Mouse (Mus musculus): ENCODE measurements at regions not wholly inside any gene's neighbourhood (a gene's known extent, or its start where the extent isn't known, plus 50 kb on each side); places are given as distances from the start of the nearest gene placed in this dataset.

- ATAC-seq (ENCODE audit: low FRiP score, low TSS enrichment) (no peak), DNase-seq (ENCODE audit: low spot score) (no peak)
- no peaks in the 10 kb centered on the region for H3K4me1 ChIP-seq (replicated peaks; ENCODE audit: control insufficient read depth, insufficient read depth)
- no peaks in the 10 kb centered on the region for H3K9me3 ChIP-seq (ENCODE audit: control insufficient read depth, low read length)
- H3K9ac ChIP-seq (ENCODE audit: low read length), result no peak overlapping the region
- H3K27ac ChIP-seq (replicated peaks), result no peak overlapping the region
- H3K36me3 ChIP-seq (ENCODE audit: control insufficient read depth, insufficient read depth, low read length), result no peaks in the 10 kb centered on the region
- H3K27me3 ChIP-seq (ENCODE audit: control insufficient read depth, insufficient read depth, low read length), result no peaks in the 10 kb centered on the region
- H3K4me3 ChIP-seq (ENCODE audit: low read depth, low read length), result no peak overlapping the region
- H3K4me2 ChIP-seq (replicated peaks; ENCODE audit: low read depth), result no peak overlapping the region
- TF ChIP-seq CTCF (IDR thresholded peaks at IDR 0.05; ENCODE audit: low read depth), result no peak
- no peak for TF ChIP-seq EP300 (optimal IDR thresholded peaks at IDR 0.05)
- 15% methylated on average over 4 of the region's 4 CpGs for WGBS
These were observed 88.4 kb downstream of the Cmpk2 start for GRCm38 (mm10) chr12:26557411-26557810.

GRCm38 (mm10) chr12:26551168-26551926 is 82.3 kb downstream of the Cmpk2 start:
- Histone ChIP-seq H3K27ac (replicated peaks) (no peak overlapping the region), H3K9ac (ENCODE audit: low read length) (no peak overlapping the region), H3K9me3 (ENCODE audit: control insufficient read depth, low read length) (no peaks in the 10 kb centered on the region), H3K27me3 (ENCODE audit: control insufficient read depth, insufficient read depth, low read length) (no peaks in the 10 kb centered on the region), H3K4me1 (replicated peaks; ENCODE audit: control insufficient read depth, insufficient read depth) (no peaks in the 10 kb centered on the region), H3K4me3 (ENCODE audit: low read depth, low read length) (no peak overlapping the region), H3K36me3 (ENCODE audit: control insufficient read depth, insufficient read depth, low read length) (no peaks in the 10 kb centered on the region), H3K4me2 (replicated peaks; ENCODE audit: low read depth) (no peak overlapping the region)
- TF ChIP-seq CTCF (IDR thresholded peaks at IDR 0.05; ENCODE audit: low read depth) (no peak), EP300 (optimal IDR thresholded peaks at IDR 0.05) (no peak)
- ATAC-seq (ENCODE audit: low FRiP score, low TSS enrichment) (no peak), DNase-seq (ENCODE audit: low spot score) (no peak)
- WGBS, result 67% methylated on average over 10 of the region's 10 CpGs

GRCm38 (mm10) chr12:26547466-26547865 is 78.5 kb downstream of the Cmpk2 start:
- Histone ChIP-seq H3K9me3 (ENCODE audit: control insufficient read depth, low read length) (no peaks in the 10 kb centered on the region), H3K27me3 (ENCODE audit: control insufficient read depth, insufficient read depth, low read length) (no peaks in the 10 kb centered on the region), H3K4me1 (replicated peaks; ENCODE audit: control insufficient read depth, insufficient read depth) (no peaks in the 10 kb centered on the region), H3K4me2 (replicated peaks; ENCODE audit: low read depth) (no peak overlapping the region), H3K27ac (replicated peaks) (no peak overlapping the region), H3K9ac (ENCODE audit: low read length) (no peak overlapping the region), H3K4me3 (ENCODE audit: low read depth, low read length) (no peak overlapping the region), H3K36me3 (ENCODE audit: control insufficient read depth, insufficient read depth, low read length) (no peaks in the 10 kb centered on the region)
- TF ChIP-seq CTCF (IDR thresholded peaks at IDR 0.05; ENCODE audit: low read depth), result no peak
- no peak for TF ChIP-seq EP300 (optimal IDR thresholded peaks at IDR 0.05)
- DNase-seq (ENCODE audit: low spot score) (peak; percentile 23), ATAC-seq (ENCODE audit: low FRiP score, low TSS enrichment) (0 out of 2 replicates have a peak, but pooled peaks have one; percentile 15)
- WGBS, result 9% methylated on average over 1 of the region's 1 CpGs

- DNase-seq (ENCODE audit: low spot score) (no peak), ATAC-seq (ENCODE audit: low FRiP score, low TSS enrichment) (no peak)
- no peak for TF ChIP-seq CTCF (IDR thresholded peaks at IDR 0.05; ENCODE audit: low read depth)
- TF ChIP-seq EP300 (optimal IDR thresholded peaks at IDR 0.05), result no peak
- Histone ChIP-seq H3K9ac (ENCODE audit: low read length) (no peak overlapping the region), H3K36me3 (ENCODE audit: control insufficient read depth, insufficient read depth, low read length) (no peaks in the 10 kb centered on the region), H3K27me3 (ENCODE audit: control insufficient read depth, insufficient read depth, low read length) (no peaks in the 10 kb centered on the region), H3K4me2 (replicated peaks; ENCODE audit: low read depth) (no peak overlapping the region), H3K9me3 (ENCODE audit: control insufficient read depth, low read length) (no peaks in the 10 kb centered on the region), H3K4me3 (ENCODE audit: low read depth, low read length) (no peak overlapping the region), H3K4me1 (replicated peaks; ENCODE audit: control insufficient read depth, insufficient read depth) (no peaks in the 10 kb centered on the region), H3K27ac (replicated peaks) (no peak overlapping the region)
- WGBS, result 60% methylated on average over 6 of the region's 6 CpGs
These were observed 77.4 kb downstream of the Cmpk2 start for GRCm38 (mm10) chr12:26546361-26546760.

GRCm38 (mm10) chr12:26543463-26543862 is 74.5 kb downstream of the Cmpk2 start:
- no peak overlapping the region for H3K9ac ChIP-seq (ENCODE audit: low read length)
- H3K4me2 ChIP-seq (replicated peaks; ENCODE audit: low read depth), result no peak overlapping the region
- no peaks in the 10 kb centered on the region for H3K4me1 ChIP-seq (replicated peaks; ENCODE audit: control insufficient read depth, insufficient read depth)
- H3K36me3 ChIP-seq (ENCODE audit: control insufficient read depth, insufficient read depth, low read length), result no peaks in the 10 kb centered on the region
- TF ChIP-seq EP300 (optimal IDR thresholded peaks at IDR 0.05) (no peak), CTCF (IDR thresholded peaks at IDR 0.05; ENCODE audit: low read depth) (no peak)
- H3K4me3 ChIP-seq (ENCODE audit: low read depth, low read length), result no peak overlapping the region
- ATAC-seq (ENCODE audit: low FRiP score, low TSS enrichment) (peak; percentile 90), DNase-seq (ENCODE audit: low spot score) (no peak)
- no peak overlapping the region for H3K27ac ChIP-seq (replicated peaks)
- WGBS, result 63% methylated on average over 1 of the region's 1 CpGs
- no peaks in the 10 kb centered on the region for H3K27me3 ChIP-seq (ENCODE audit: control insufficient read depth, insufficient read depth, low read length)
- H3K9me3 ChIP-seq (ENCODE audit: control insufficient read depth, low read length), result no peaks in the 10 kb centered on the region

GRCm38 (mm10) chr12:26542451-26542850 is 73.4 kb downstream of the Cmpk2 start:
- no peaks in the 10 kb centered on the region for H3K27me3 ChIP-seq (ENCODE audit: control insufficient read depth, insufficient read depth, low read length)
- ATAC-seq (ENCODE audit: low FRiP score, low TSS enrichment), result no peak
- 55% methylated on average over 2 of the region's 2 CpGs for WGBS
- TF ChIP-seq EP300 (optimal IDR thresholded peaks at IDR 0.05) (no peak), CTCF (IDR thresholded peaks at IDR 0.05; ENCODE audit: low read depth) (no peak)
- no peak overlapping the region for H3K4me2 ChIP-seq (replicated peaks; ENCODE audit: low read depth)
- no peak overlapping the region for H3K9ac ChIP-seq (ENCODE audit: low read length)
- H3K4me1 ChIP-seq (replicated peaks; ENCODE audit: control insufficient read depth, insufficient read depth), result no peaks in the 10 kb centered on the region
- no peaks in the 10 kb centered on the region for H3K36me3 ChIP-seq (ENCODE audit: control insufficient read depth, insufficient read depth, low read length)
- H3K9me3 ChIP-seq (ENCODE audit: control insufficient read depth, low read length), result no peaks in the 10 kb centered on the region
- no peak for DNase-seq (ENCODE audit: low spot score)
- no peak overlapping the region for H3K27ac ChIP-seq (replicated peaks)
- H3K4me3 ChIP-seq (ENCODE audit: low read depth, low read length), result no peak overlapping the region
